Mouse (Mus musculus): ENCODE data around the gene Wdr53. TPM values are rescaled to one million over a fixed set of nuclear protein-coding genes. Genes with fewer than 3 reads are reported as not detected.
"Not testable (repeated sequence)": the region's sequence is repeated elsewhere in the genome, so short reads cannot be mapped to it uniquely, and the experiment has no call there.

Gene Wdr53
- 10.3 and 11.1 TPM in 2 replicates for polyA plus RNA-seq (2015; fragmentation: Nextera tagmentation; extraction: Ambion mirVana)

DNA sequence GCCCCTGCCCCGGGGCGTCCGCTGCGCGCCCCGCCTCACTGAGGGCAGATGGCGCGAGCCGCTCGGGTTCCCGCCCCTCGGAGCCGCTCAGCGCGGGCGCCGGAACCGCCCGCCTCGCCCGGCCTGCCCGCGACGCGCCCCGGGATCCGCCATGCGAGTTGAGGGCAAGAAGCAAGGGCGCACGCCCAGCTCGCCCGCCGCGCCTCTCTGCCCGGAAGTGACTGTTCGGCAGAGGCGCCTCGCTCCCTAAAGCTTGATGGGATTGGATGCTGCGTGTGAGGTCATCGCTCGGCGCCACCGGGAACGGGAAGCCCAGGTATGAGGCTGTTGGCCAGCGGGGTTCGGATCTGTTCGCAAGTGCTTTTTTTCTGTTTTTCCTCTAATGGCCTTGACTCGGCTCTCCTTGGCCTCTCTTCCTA, at the start of gene Wdr53, which contains the start of gene Fbxo45:
Gene Wdr53, plus strand, starts transcription at position 276 of the 419 bp plus-strand sequence.
Gene Fbxo45, minus strand, starts transcription at position 207 of the 419 bp plus-strand sequence.
- no peaks in the 10 kb centered on the region for H3K27me3 ChIP-seq
- peak; percentile 99 for ATAC-seq (ENCODE audit: insufficient read depth)
- H3K27ac ChIP-seq (replicated peaks): peak within 1 kb of the TSS; percentile 98
- no peaks in the 10 kb centered on the region for H3K9me3 ChIP-seq (replicated peaks)
- peak within 1 kb of the TSS; percentile 91 for H3K4me3 ChIP-seq (replicated peaks)
- peaks cover 5% of the 10 kb centered on the region; the same call in 1 of the 2 replicates for H3K36me3 ChIP-seq (replicated peaks)
- H3K4me1 ChIP-seq (replicated peaks): peaks cover 40% of the 10 kb centered on the region
- peak within 1 kb of the TSS; percentile 97 for H3K9ac ChIP-seq
- under 1% methylated on average over 48 of the region's 48 CpGs for WGBS (ENCODE audit: insufficient replicate concordance)
- H3K4me2 ChIP-seq: peak within 1 kb of the TSS; percentile 89

DNA sequence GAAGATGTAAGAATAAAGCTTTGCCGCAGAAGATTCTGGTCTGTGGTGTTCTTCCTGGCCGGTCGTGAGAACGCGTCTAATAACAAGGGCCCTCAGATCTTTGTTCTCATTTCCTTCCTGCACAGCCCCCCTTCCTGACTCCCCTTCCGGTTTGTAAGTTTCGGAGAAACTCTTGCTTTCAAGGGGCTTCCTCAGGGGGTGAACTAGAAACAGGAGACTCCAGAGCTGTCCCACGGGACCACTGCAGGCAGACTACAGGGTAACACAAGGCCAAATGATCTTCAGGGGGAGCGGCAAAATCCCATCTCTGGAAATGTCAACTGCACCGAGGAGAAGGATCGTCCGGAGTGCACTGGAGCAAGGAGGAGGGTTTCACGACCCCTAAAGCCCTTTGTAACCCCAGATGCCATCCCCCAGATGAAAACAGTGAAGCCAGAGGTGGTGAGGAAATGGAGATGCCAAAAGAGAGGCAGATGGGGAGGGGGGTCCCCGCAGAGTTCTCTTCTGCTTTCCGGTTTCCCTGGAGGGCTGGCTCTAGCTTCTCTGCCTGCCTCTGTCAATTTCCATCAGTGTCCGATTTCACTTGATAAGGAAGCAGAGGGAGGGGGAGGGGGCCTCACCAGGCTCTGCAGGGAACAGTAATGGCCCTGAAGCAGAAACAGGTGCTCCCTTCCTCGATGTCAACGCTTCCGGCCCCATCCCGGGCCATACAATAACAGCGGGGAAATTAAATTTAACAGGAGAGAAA, 46.6 kb upstream of the Wdr53 start:
- H3K27ac ChIP-seq (replicated peaks): peak overlapping the region; percentile 38; the same call in 1 of the 2 replicates
- ATAC-seq (ENCODE audit: insufficient read depth): no peak
- no peaks in the 10 kb centered on the region for H3K36me3 ChIP-seq (replicated peaks)
- peak overlapping the region; percentile 39 for H3K4me2 ChIP-seq
- no peaks in the 10 kb centered on the region for H3K9me3 ChIP-seq (replicated peaks)
- no peaks in the 10 kb centered on the region for H3K4me1 ChIP-seq (replicated peaks)
- 65% methylated on average over 21 of the region's 21 CpGs for WGBS (ENCODE audit: insufficient replicate concordance)
- H3K4me3 ChIP-seq (replicated peaks): peak overlapping the region; percentile 49
- no peaks in the 10 kb centered on the region for H3K27me3 ChIP-seq
- peak overlapping the region; percentile 15; the same call in 1 of the 2 replicates for H3K9ac ChIP-seq

DNA sequence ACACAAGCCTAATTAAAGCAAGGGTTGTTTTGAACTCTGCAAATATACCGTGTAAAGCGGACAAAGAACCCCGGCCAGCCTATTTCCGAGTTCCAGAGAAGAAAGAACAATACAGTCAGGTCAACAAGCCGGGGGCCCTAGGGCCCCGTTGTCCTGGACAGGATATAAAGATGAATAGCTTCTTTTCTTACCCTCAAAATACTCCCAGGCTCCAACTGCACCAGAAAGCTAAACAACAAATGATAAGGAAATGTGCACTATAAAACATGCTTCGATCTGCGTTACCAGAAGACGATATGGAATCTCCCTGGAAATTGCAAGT, 46.1 kb upstream of the Wdr53 start:
- Histone ChIP-seq H3K36me3 (replicated peaks) (no peaks in the 10 kb centered on the region), H3K4me1 (replicated peaks) (no peaks in the 10 kb centered on the region), H3K9me3 (replicated peaks) (no peaks in the 10 kb centered on the region), H3K4me3 (replicated peaks) (peak overlapping the region; percentile 49), H3K4me2 (peak overlapping the region; percentile 39), H3K27me3 (no peaks in the 10 kb centered on the region), H3K9ac (no peak overlapping the region), H3K27ac (replicated peaks) (peak overlapping the region; percentile 38; the same call in 1 of the 2 replicates)
- no peak for ATAC-seq (ENCODE audit: insufficient read depth)
- 71% methylated on average over 9 of the region's 9 CpGs for WGBS (ENCODE audit: insufficient replicate concordance)

GRCm38 (mm10) chr16:32202681-32203080, 44.3 kb upstream of the Wdr53 start:
- WGBS (ENCODE audit: insufficient replicate concordance): 34% methylated on average over 6 of the region's 6 CpGs
- H3K9ac ChIP-seq: no peak overlapping the region
- ATAC-seq (ENCODE audit: insufficient read depth): peak; percentile 37; the same call in 1 of the 2 replicates

DNA sequence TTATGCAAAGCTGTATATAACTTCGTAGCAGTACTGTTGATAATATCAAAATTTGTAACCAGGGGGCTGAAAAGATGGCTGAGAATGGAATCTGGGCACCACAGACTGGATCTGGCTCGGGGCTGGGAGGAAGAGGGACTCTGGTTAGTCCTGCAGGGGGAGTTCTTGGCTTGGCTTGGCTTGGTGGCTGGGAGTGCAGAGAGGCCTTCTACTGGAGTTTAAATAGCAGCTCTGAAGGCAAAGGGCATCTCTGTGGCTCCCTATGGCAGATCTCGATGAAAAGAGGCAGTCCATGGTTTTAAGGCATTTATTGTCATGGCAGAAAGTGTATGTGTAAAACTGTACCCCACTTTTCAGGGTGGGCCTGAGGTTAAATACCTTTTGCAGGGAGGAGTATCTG, 42.1 kb upstream of the Wdr53 start:
- Histone ChIP-seq H3K27me3 (no peaks in the 10 kb centered on the region), H3K4me1 (replicated peaks) (no peaks in the 10 kb centered on the region), H3K27ac (replicated peaks) (no peak overlapping the region), H3K4me3 (replicated peaks) (no peak overlapping the region), H3K9me3 (replicated peaks) (no peaks in the 10 kb centered on the region), H3K36me3 (replicated peaks) (no peaks in the 10 kb centered on the region), H3K9ac (no peak overlapping the region), H3K4me2 (no peak overlapping the region)
- 41% methylated on average over 3 of the region's 3 CpGs for WGBS (ENCODE audit: insufficient replicate concordance)
- no peak for ATAC-seq (ENCODE audit: insufficient read depth)

More at GRCm38 (mm10) chr16:32202681-32203080, 44.3 kb upstream of the Wdr53 start:
- no peak overlapping the region for H3K4me2 ChIP-seq
- no peaks in the 10 kb centered on the region for H3K9me3 ChIP-seq (replicated peaks)
- H3K27me3 ChIP-seq: no peaks in the 10 kb centered on the region
- 0 out of 2 replicates have a peak overlapping the region, but pooled peaks have one; percentile 3 for H3K27ac ChIP-seq (replicated peaks)
- no peaks in the 10 kb centered on the region for H3K4me1 ChIP-seq (replicated peaks)
- no peaks in the 10 kb centered on the region for H3K36me3 ChIP-seq (replicated peaks)
- H3K4me3 ChIP-seq (replicated peaks): no peak overlapping the region

DNA sequence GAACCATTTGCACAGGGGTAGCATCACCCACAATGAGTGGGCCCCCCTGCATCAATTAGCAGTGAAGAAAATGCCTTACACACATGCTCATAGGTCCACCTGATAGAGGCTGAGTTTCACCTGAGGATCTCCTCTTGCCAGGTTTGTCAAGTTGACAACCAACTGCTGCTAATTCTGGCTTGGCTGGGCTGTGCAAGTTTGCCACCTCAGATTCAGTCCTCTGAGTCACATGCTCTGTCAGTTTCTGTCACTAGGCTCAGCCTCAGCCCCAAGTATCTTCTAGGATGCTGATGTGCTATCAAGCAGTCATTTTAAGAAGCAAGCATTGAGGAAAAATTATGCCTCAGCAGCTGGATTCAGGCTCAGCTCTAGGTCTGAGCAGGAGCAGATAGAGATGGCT, 32.9 kb upstream of the Wdr53 start:
- Histone ChIP-seq H3K9ac (no peak overlapping the region), H3K4me3 (replicated peaks) (no peak overlapping the region), H3K27ac (replicated peaks) (no peak overlapping the region), H3K27me3 (no peaks in the 10 kb centered on the region), H3K4me2 (no peak overlapping the region), H3K9me3 (replicated peaks) (no peaks in the 10 kb centered on the region), H3K36me3 (replicated peaks) (no peaks in the 10 kb centered on the region), H3K4me1 (replicated peaks) (no peaks in the 10 kb centered on the region)
- no peak for ATAC-seq (ENCODE audit: insufficient read depth)

DNA sequence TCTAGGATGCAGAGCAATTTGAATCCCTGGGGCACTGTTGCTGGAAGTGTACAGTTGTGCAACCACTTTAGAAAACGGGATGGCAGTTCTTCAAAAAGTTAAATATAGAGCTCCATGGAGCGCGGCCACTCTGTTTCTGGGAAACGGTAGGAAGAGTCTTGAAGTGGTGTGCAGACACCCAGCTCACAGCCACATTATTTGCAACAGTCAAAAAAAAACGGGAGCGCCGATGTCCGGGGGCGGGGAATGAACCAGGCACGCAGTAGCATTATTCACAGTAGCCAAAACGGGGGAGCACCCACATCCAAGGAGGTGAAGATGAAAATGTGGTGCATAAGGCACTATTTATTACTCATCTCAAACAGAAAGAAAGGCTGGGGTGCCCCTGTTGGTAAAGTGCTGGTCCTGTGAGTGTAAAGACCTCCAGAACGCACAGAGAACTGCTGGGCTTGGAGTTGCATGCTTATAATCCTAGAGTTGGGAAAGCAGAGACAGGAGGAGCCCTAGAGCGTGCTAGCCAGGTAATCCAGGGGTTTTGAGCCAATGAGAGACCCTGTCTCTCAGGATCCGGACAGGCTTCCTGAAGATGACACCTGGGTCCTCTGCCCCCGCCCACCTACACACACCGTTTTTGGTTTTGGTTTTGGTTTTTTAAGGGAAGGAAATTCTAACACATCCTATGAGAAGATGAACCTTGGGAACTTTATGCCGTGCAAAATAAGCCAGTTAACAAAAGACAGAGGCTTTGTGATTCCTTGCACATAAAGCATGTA, 32.0 kb upstream of the Wdr53 start:
- Histone ChIP-seq H3K9me3 (replicated peaks) (no peaks in the 10 kb centered on the region), H3K4me1 (replicated peaks) (no peaks in the 10 kb centered on the region), H3K4me3 (replicated peaks) (no peak overlapping the region), H3K36me3 (replicated peaks) (no peaks in the 10 kb centered on the region), H3K27me3 (no peaks in the 10 kb centered on the region), H3K9ac (no peak overlapping the region), H3K27ac (replicated peaks) (no peak overlapping the region), H3K4me2 (no peak overlapping the region)
- ATAC-seq (ENCODE audit: insufficient read depth): no peak
- 57% methylated on average over 17 of the region's 17 CpGs for WGBS (ENCODE audit: insufficient replicate concordance)

- WGBS (ENCODE audit: insufficient replicate concordance): 54% methylated on average over 4 of the region's 4 CpGs
Observed at GRCm38 (mm10) chr16:32221803-32222202, 25.2 kb upstream of the Wdr53 start.

GRCm38 (mm10) chr16:32222399-32222798, 24.6 kb upstream of the Wdr53 start:
- H3K36me3 ChIP-seq (replicated peaks): no peaks in the 10 kb centered on the region
- H3K4me2 ChIP-seq: no peak overlapping the region
- H3K9me3 ChIP-seq (replicated peaks): no peaks in the 10 kb centered on the region
- H3K4me3 ChIP-seq (replicated peaks): no peak overlapping the region
- no peak for ATAC-seq (ENCODE audit: insufficient read depth)
- no peaks in the 10 kb centered on the region for H3K4me1 ChIP-seq (replicated peaks)
- no peaks in the 10 kb centered on the region for H3K27me3 ChIP-seq
- H3K27ac ChIP-seq (replicated peaks): no peak overlapping the region
- H3K9ac ChIP-seq: no peak overlapping the region

More at GRCm38 (mm10) chr16:32221803-32222202, 25.2 kb upstream of the Wdr53 start:
- H3K36me3 ChIP-seq (replicated peaks): no peaks in the 10 kb centered on the region
- H3K4me1 ChIP-seq (replicated peaks): no peaks in the 10 kb centered on the region
- no peaks in the 10 kb centered on the region for H3K9me3 ChIP-seq (replicated peaks)
- no peak overlapping the region for H3K4me3 ChIP-seq (replicated peaks)
- no peaks in the 10 kb centered on the region for H3K27me3 ChIP-seq
- no peak overlapping the region for H3K4me2 ChIP-seq
- H3K27ac ChIP-seq (replicated peaks): no peak overlapping the region
- no peak overlapping the region for H3K9ac ChIP-seq
- no peak for ATAC-seq (ENCODE audit: insufficient read depth)

DNA sequence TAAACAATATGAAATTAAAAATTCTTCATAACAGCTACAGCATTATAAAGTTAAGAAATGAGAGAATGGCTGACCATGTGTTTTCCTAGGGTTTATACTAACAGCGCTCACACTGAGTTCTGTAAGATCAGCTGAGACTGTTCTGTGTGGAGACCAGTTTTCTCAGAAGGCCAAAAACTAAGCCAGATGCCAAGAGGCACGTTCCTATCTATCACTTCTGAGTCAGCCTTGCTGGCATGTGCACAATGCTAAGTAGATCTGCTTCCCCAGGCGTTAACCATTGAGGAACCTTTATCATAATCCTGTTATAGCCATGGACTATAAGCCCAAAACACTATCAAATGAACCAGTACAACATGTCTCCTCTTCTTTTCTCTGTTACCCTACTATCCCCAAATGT, 15.0 kb upstream of the Wdr53 start:
- ATAC-seq (ENCODE audit: insufficient read depth); H3K27ac ChIP-seq (replicated peaks); H3K9ac ChIP-seq; H3K4me3 ChIP-seq (replicated peaks); H3K4me2 ChIP-seq; H3K4me1 ChIP-seq (replicated peaks); H3K9me3 ChIP-seq (replicated peaks); H3K27me3 ChIP-seq: not testable (repeated sequence)
- H3K36me3 ChIP-seq (replicated peaks): peaks cover 43% of the 10 kb centered on the region
- WGBS (ENCODE audit: insufficient replicate concordance): 72% methylated on average over 3 of the region's 3 CpGs

GRCm38 (mm10) chr16:32237930-32238680, 8.9 kb upstream of the Wdr53 start:
- no peak overlapping the region for H3K27ac ChIP-seq (replicated peaks)
- WGBS (ENCODE audit: insufficient replicate concordance): 82% methylated on average over 19 of the region's 19 CpGs
- no peak overlapping the region for H3K4me2 ChIP-seq
- peaks cover 9% of the 10 kb centered on the region for H3K4me1 ChIP-seq (replicated peaks)
- H3K9ac ChIP-seq: no peak overlapping the region
- no peak for ATAC-seq (ENCODE audit: insufficient read depth)
- H3K9me3 ChIP-seq (replicated peaks): no peaks in the 10 kb centered on the region
- H3K36me3 ChIP-seq (replicated peaks): peaks cover 45% of the 10 kb centered on the region
- H3K4me3 ChIP-seq (replicated peaks): no peak overlapping the region
- no peaks in the 10 kb centered on the region for H3K27me3 ChIP-seq

Data from liver, embryonic 15.5 days (tissue).